Comparison of ENCODE assay signal across 21 mouse cellular contexts in the genomic region with DNA sequence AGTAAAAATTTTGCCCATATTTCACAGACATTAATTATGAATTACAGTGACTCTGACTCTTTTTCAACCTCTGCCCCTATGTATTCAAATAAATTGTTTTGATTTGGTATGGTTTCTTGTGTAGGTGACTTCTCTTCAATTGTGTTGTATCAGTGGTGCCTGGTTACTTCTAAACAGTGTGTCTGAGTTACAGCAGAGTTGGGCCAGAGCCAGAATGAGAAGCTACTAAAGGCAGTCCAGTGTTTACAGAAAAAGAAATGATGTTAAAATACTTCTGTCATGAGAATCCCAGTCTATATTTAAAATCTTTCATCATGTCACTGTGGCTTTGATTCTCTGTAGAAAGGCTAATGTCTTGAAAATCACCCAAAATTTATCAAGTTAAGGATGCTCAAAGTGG.
"Had no signal": no experiment of that assay in that cellular context is flagged by ENCODE, and none has a peak within 500 bp of the region (broad histone marks: within the 10 kb centered on the region; RNA-seq: fewer than 3 reads in every experiment).

No protein-coding gene starts in this region.

- H3K27ac ChIP-seq: kidney, embryonic 15.5 days; limb, embryonic 10.5 days; limb, embryonic 13.5 days; liver, embryonic 12.5 days; liver, embryonic 15.5 days; midbrain, embryonic 10.5 days; midbrain, embryonic 13.5 days; neural tube, embryonic 13.5 days; stomach, embryonic 15.5 days had no signal

- H3K36me3 ChIP-seq: kidney, embryonic 15.5 days; limb, embryonic 10.5 days; limb, embryonic 13.5 days; liver, embryonic 12.5 days; liver, embryonic 15.5 days; midbrain, embryonic 10.5 days; midbrain, embryonic 13.5 days; neural tube, embryonic 13.5 days; stomach, embryonic 15.5 days had no signal

- DNase-seq: kidney, postnatal 10 days; kidney, postnatal 4 days; liver; lung, adult 2 months; retina, postnatal 1 day; right cerebral cortex, postnatal 25 days; spleen, adult 18-20 months; thymus, postnatal 25 days had no signal

- ATAC-seq: liver, embryonic 12.5 days; lung, postnatal 0 days; midbrain, embryonic 13.5 days; midbrain, embryonic 16.5 days had no signal

- H3K27me3 ChIP-seq: kidney, embryonic 15.5 days; limb, embryonic 13.5 days; liver, embryonic 12.5 days; liver, embryonic 15.5 days; megakaryocyte, embryonic 14.5 days; midbrain, embryonic 13.5 days; neural tube, embryonic 13.5 days; stomach, embryonic 15.5 days had no signal

- H3K9ac ChIP-seq: kidney, embryonic 15.5 days; limb, embryonic 13.5 days; liver, embryonic 12.5 days; liver, embryonic 15.5 days; midbrain, embryonic 13.5 days; neural tube, embryonic 13.5 days; stomach, embryonic 15.5 days had no signal

- H3K4me3 ChIP-seq: kidney, embryonic 15.5 days; limb, embryonic 10.5 days; limb, embryonic 13.5 days; liver, embryonic 12.5 days; liver, embryonic 15.5 days; megakaryocyte, embryonic 14.5 days; midbrain, embryonic 10.5 days; midbrain, embryonic 13.5 days; myocyte; neural tube, embryonic 13.5 days; stomach, embryonic 15.5 days had no signal

- H3K9me3 ChIP-seq: kidney, embryonic 15.5 days; limb, embryonic 10.5 days; limb, embryonic 13.5 days; liver, embryonic 12.5 days; liver, embryonic 15.5 days; megakaryocyte, embryonic 14.5 days; midbrain, embryonic 10.5 days; midbrain, embryonic 13.5 days; neural tube, embryonic 13.5 days; stomach, embryonic 15.5 days had no signal

- H3K4me2 ChIP-seq: kidney, embryonic 15.5 days; limb, embryonic 13.5 days; liver, embryonic 12.5 days; liver, embryonic 15.5 days; midbrain, embryonic 13.5 days; neural tube, embryonic 13.5 days; stomach, embryonic 15.5 days had no signal

- H3K4me1 ChIP-seq: kidney, embryonic 15.5 days; limb, embryonic 10.5 days; limb, embryonic 13.5 days; liver, embryonic 12.5 days; liver, embryonic 15.5 days; megakaryocyte, embryonic 14.5 days; midbrain, embryonic 10.5 days; midbrain, embryonic 13.5 days; neural tube, embryonic 13.5 days; stomach, embryonic 15.5 days had no signal
